Comparison of ENCODE assay signal across 19 mouse cellular contexts in the genomic region with DNA sequence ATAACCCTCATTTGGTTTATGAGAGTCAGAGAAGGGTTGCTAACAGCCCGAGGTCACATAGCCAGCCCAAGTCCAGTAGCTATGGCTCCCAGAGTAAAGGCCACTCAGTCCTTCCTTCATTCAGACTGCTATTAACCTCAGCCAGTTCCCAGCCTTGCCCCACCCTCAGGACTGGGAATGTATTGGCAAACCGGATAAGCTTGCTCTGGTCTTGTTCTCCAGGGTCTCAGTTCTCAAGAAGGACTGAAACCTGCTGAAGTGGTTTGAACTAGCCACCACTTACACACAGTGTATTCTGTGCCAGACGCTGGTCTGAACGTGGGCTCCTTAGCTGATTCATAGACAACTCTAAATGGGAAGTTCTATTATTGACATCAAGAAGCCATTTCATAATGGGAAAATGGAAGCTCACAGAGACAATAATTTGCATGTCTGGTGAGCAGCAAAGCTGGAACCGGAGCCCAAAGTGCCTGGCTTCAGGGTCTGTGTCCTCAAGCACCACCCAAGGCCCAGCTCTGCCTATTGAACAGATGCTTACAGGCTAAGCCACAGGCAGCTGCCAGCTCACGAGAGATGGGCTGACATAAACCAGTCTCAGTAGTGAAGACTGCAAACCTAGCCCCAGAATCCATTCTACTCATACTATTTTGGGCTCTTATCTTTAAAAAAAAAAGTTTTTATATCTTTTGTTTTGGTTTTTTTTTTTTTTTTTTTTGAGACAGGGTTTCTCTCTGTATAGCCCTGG. TPM values are rescaled to one million over a fixed set of nuclear protein-coding genes. Genes with fewer than 3 reads are reported as not detected.
A peak's percentile ranks its signal among the peaks of the same experiment; 100 is the strongest.
DNase-seq lines count a peak whose midpoint lies in the region; ATAC-seq lines count a peak whose summit lies in the region.
"Had no signal": no experiment of that assay in that cellular context is flagged by ENCODE, and none has a peak within 500 bp of the region (broad histone marks: within the 10 kb centered on the region; RNA-seq: fewer than 3 reads in every experiment).

No protein-coding gene starts in this region.

- H3K27ac ChIP-seq in kidney, embryonic 15.5 days: peak overlapping the region; percentile 33; the same call in 1 of the 2 replicates
- peak overlapping the region; percentile 58 for H3K27ac ChIP-seq in intestine, embryonic 16.5 days (ENCODE audit: low read length)
- peak overlapping the region; percentile 73 for H3K27ac ChIP-seq in stomach, embryonic 16.5 days (ENCODE audit: low read length)
- H3K27ac ChIP-seq: embryonic facial prominence, embryonic 13.5 days; forebrain, embryonic 10.5 days; heart, embryonic 15.5 days; hindbrain, postnatal 0 days; liver, embryonic 12.5 days had no signal

- H3K4me1 ChIP-seq in kidney, embryonic 15.5 days: peaks cover 10% of the 10 kb centered on the region
- peaks cover 16% of the 10 kb centered on the region for H3K4me1 ChIP-seq in intestine, embryonic 16.5 days (ENCODE audit: control insufficient read depth, insufficient read depth, low read length)
- peaks cover 11% of the 10 kb centered on the region for H3K4me1 ChIP-seq in stomach, embryonic 16.5 days (ENCODE audit: control insufficient read depth, insufficient read depth, low read length)

- 67% methylated on average over 6 of the region's 6 CpGs for WGBS in kidney, embryonic 15.5 days
- WGBS in intestine, embryonic 16.5 days: 55% methylated on average over 6 of the region's 6 CpGs
- 59% methylated on average over 6 of the region's 6 CpGs for WGBS in stomach, embryonic 16.5 days

- no peaks in the 10 kb centered on the region for H3K27me3 ChIP-seq in kidney, embryonic 15.5 days
- H3K27me3 ChIP-seq in intestine, embryonic 16.5 days (replicated peaks; ENCODE audit: control insufficient read depth, insufficient read depth, low read length): no peaks in the 10 kb centered on the region
- H3K27me3 ChIP-seq in stomach, embryonic 16.5 days (ENCODE audit: control insufficient read depth, insufficient read depth, low read length): no peaks in the 10 kb centered on the region
- H3K27me3 ChIP-seq: embryonic facial prominence, embryonic 13.5 days; heart, embryonic 15.5 days; liver, embryonic 12.5 days had no signal

- no peak overlapping the region for H3K9ac ChIP-seq in kidney, embryonic 15.5 days
- no peak overlapping the region for H3K9ac ChIP-seq in intestine, embryonic 16.5 days (ENCODE audit: low read depth, low read length)
- H3K9ac ChIP-seq in stomach, embryonic 16.5 days (ENCODE audit: low read length): no peak overlapping the region
- H3K9ac ChIP-seq: embryonic facial prominence, embryonic 13.5 days; heart, embryonic 15.5 days; liver, embryonic 12.5 days had no signal

- no peaks in the 10 kb centered on the region for H3K9me3 ChIP-seq in kidney, embryonic 15.5 days (replicated peaks)
- H3K9me3 ChIP-seq in intestine, embryonic 16.5 days (ENCODE audit: control insufficient read depth, low read length): no peaks in the 10 kb centered on the region
- no peaks in the 10 kb centered on the region for H3K9me3 ChIP-seq in stomach, embryonic 16.5 days (replicated peaks; ENCODE audit: control insufficient read depth, low read length)
- H3K9me3 ChIP-seq: heart, embryonic 15.5 days; liver, embryonic 12.5 days had no signal

- H3K36me3 ChIP-seq in kidney, embryonic 15.5 days: no peaks in the 10 kb centered on the region
- no peaks in the 10 kb centered on the region for H3K36me3 ChIP-seq in intestine, embryonic 16.5 days (ENCODE audit: control insufficient read depth, insufficient read depth, low read length)
- H3K36me3 ChIP-seq in stomach, embryonic 16.5 days (ENCODE audit: control insufficient read depth, insufficient read depth, low read length): no peaks in the 10 kb centered on the region
- H3K36me3 ChIP-seq: embryonic facial prominence, embryonic 13.5 days; forebrain, embryonic 10.5 days; heart, embryonic 15.5 days; liver, embryonic 12.5 days had no signal

- DNase-seq in kidney, postnatal 4 days: no peak
- peak; percentile 27 for DNase-seq in lung, postnatal 10 days
- DNase-seq in cerebellum, adult 8-10 months: no peak
- DNase-seq in spleen, adult 12 weeks (ENCODE audit: low spot score): no peak
- DNase-seq: adrenal gland, postnatal 25 days; B cell, adult 2 months; cerebellum, adult 2 months; gastrocnemius, postnatal 10 days; heart, adult 18-20 months; midbrain, embryonic 14.5 days; thymus, postnatal 25 days had no signal

- H3K4me2 ChIP-seq in kidney, embryonic 15.5 days: no peak overlapping the region
- no peak overlapping the region for H3K4me2 ChIP-seq in intestine, embryonic 16.5 days (ENCODE audit: low read depth, low read length)
- no peak overlapping the region for H3K4me2 ChIP-seq in stomach, embryonic 16.5 days (ENCODE audit: low read depth, low read length)
- H3K4me2 ChIP-seq: embryonic facial prominence, embryonic 13.5 days; heart, embryonic 15.5 days; liver, embryonic 12.5 days had no signal

- H3K4me3 ChIP-seq in kidney, embryonic 15.5 days (replicated peaks): no peak overlapping the region
- no peak overlapping the region for H3K4me3 ChIP-seq in intestine, embryonic 16.5 days (ENCODE audit: low read length)
- H3K4me3 ChIP-seq in stomach, embryonic 16.5 days (replicated peaks; ENCODE audit: low read length): no peak overlapping the region
- H3K4me3 ChIP-seq: embryonic facial prominence, embryonic 13.5 days; forebrain, embryonic 10.5 days; heart, embryonic 15.5 days; liver, embryonic 12.5 days had no signal

- ATAC-seq in kidney, embryonic 15.5 days (replicated peaks; ENCODE audit: low FRiP score): no peak; the same call in 1 of the 2 replicates
- ATAC-seq in intestine, embryonic 16.5 days: peak; percentile 36
- peak; percentile 38; the same call in 1 of the 2 replicates for ATAC-seq in stomach, embryonic 16.5 days (ENCODE audit: insufficient read depth, low FRiP score)
- ATAC-seq: hindbrain, postnatal 0 days; liver, embryonic 12.5 days had no signal

RNA-seq across cellular contexts. Expression of a gene that starts 8.3 kb away (rescaled TPM):
- polyA plus RNA-seq in kidney, embryonic 15.5 days (2015; fragmentation: Nextera tagmentation; extraction: Ambion mirVana): 9.9 and 11.7 TPM in 2 replicates
- polyA plus RNA-seq in intestine, embryonic 16.5 days (2015; fragmentation: Nextera tagmentation; extraction: Ambion mirVana): 8.4 and 10.6 TPM in 2 replicates
- polyA plus RNA-seq in stomach, embryonic 16.5 days (2015; fragmentation: Nextera tagmentation; extraction: Ambion mirVana): 13.4 and 26.5 TPM in 2 replicates

RNA-seq across cellular contexts. Expression of a gene that starts 21.6 kb away (rescaled TPM):
- 80.8 and 81.7 TPM in 2 replicates for polyA plus RNA-seq in kidney, embryonic 15.5 days (2015; fragmentation: Nextera tagmentation; extraction: Ambion mirVana)
- polyA plus RNA-seq in intestine, embryonic 16.5 days (2015; fragmentation: Nextera tagmentation; extraction: Ambion mirVana): 170 and 181 TPM in 2 replicates
- polyA plus RNA-seq in stomach, embryonic 16.5 days (2015; fragmentation: Nextera tagmentation; extraction: Ambion mirVana): 215 and 267 TPM in 2 replicates
